Mouse (Mus musculus): ENCODE measurements around the gene Atraid. TPM values are rescaled to one million over a fixed set of nuclear protein-coding genes. Genes with fewer than 3 reads are reported as not detected.
A peak's percentile ranks its signal among the peaks of the same experiment; 100 is the strongest.
"Not testable (repeated sequence)": the region's sequence is repeated elsewhere in the genome, so short reads cannot be mapped to it uniquely, and the experiment has no call there.

The Atraid gene
- polyA plus RNA-seq, 1 experiment from 2014 or later, result 161 TPM

DNA sequence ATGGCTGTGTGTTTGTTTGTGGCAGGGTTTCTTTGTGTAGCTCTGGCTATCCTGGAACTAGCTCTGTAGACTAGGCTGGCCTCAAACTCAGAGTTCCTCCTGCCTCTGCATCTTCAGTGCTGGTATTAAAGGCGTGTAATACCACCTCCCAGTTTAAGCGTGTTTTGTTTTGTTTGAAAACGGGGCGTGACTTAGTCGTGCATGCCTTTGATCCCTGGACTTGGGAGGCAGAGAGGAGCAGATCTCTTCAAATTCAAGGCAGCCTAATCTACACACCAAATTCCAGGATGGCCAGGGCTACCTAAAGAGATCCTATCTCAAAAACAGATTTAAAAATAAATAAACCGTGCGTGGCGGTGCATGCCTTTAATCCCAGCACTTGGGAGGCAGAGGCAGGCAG, 16.6 kb upstream of the Atraid start:
- Histone ChIP-seq H3K27ac (no peak overlapping the region), H3K9ac (no peak overlapping the region), H3K36me3 (replicated peaks) (0 out of 2 replicates have a peak, but pooled peaks cover 3% of the 10 kb centered on the region), H3K9me3 (no peaks in the 10 kb centered on the region), H3K27me3 (replicated peaks) (no peaks in the 10 kb centered on the region), H3K4me2 (no peak overlapping the region), H3K4me1 (no peaks in the 10 kb centered on the region), H3K4me3 (no peak overlapping the region)
- ATAC-seq (replicated peaks), result no peak
- WGBS, result 84% methylated on average over 8 of the region's 8 CpGs

DNA sequence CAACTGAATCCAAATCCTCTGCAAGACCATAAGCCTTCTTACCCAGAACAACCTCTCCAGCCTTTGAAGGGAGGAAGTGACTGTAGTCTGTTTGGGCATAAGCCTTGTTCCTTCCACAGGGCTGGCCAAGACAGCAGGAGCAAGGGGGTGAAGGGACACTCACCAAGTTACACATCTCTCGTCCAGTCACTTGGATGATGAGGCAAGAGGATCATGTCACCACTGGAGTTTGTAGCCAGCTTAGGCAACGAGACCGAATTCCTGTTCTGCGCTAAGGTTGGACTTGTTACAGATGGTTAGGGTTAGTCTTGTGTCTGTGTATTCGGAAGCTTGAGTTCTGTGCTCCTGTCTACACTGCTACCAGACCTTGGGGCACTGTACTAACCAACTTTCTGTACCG, 13.4 kb upstream of the Atraid start:
- Histone ChIP-seq H3K36me3 (replicated peaks) (peaks cover 19% of the 10 kb centered on the region), H3K27ac (no peak overlapping the region), H3K9ac (no peak overlapping the region), H3K27me3 (replicated peaks) (no peaks in the 10 kb centered on the region), H3K4me1 (no peaks in the 10 kb centered on the region), H3K9me3 (no peaks in the 10 kb centered on the region), H3K4me3 (no peak overlapping the region), H3K4me2 (no peak overlapping the region)
- WGBS, result 91% methylated on average over 6 of the region's 6 CpGs
- ATAC-seq (replicated peaks), result no peak

- H3K4me3 ChIP-seq; H3K9ac ChIP-seq; H3K27ac ChIP-seq; H3K27me3 ChIP-seq (replicated peaks); H3K9me3 ChIP-seq; H3K4me2 ChIP-seq; ATAC-seq (replicated peaks); H3K4me1 ChIP-seq: not testable (repeated sequence)
- 91% methylated on average over 11 of the region's 11 CpGs for WGBS
- peaks cover 30% of the 10 kb centered on the region for H3K36me3 ChIP-seq (replicated peaks)
Measured at GRCm38 (mm10) chr5:31036556-31036955, 11.6 kb upstream of the Atraid start.

- Histone ChIP-seq H3K36me3 (replicated peaks) (peaks cover 39% of the 10 kb centered on the region), H3K4me1 (no peaks in the 10 kb centered on the region), H3K4me3 (no peak overlapping the region), H3K27ac (no peak overlapping the region), H3K27me3 (replicated peaks) (no peaks in the 10 kb centered on the region), H3K9me3 (no peaks in the 10 kb centered on the region), H3K4me2 (no peak overlapping the region), H3K9ac (no peak overlapping the region)
- no peak for ATAC-seq (replicated peaks)
- WGBS, result 92% methylated on average over 7 of the region's 7 CpGs
Measured at GRCm38 (mm10) chr5:31038171-31038845, 9.8 kb upstream of the Atraid start.

GRCm38 (mm10) chr5:31046416-31046815, 1.7 kb upstream of the Atraid start:
- Histone ChIP-seq H3K9ac (no peak overlapping the region), H3K9me3 (no peaks in the 10 kb centered on the region), H3K4me1 (peaks cover 18% of the 10 kb centered on the region), H3K4me2 (no peak overlapping the region), H3K27me3 (replicated peaks) (no peaks in the 10 kb centered on the region), H3K27ac (no peak overlapping the region), H3K36me3 (replicated peaks) (peaks cover 11% of the 10 kb centered on the region; the same call in 1 of the 2 replicates), H3K4me3 (no peak overlapping the region)
- ATAC-seq (replicated peaks), result no peak
- 95% methylated on average over 6 of the region's 6 CpGs for WGBS

DNA sequence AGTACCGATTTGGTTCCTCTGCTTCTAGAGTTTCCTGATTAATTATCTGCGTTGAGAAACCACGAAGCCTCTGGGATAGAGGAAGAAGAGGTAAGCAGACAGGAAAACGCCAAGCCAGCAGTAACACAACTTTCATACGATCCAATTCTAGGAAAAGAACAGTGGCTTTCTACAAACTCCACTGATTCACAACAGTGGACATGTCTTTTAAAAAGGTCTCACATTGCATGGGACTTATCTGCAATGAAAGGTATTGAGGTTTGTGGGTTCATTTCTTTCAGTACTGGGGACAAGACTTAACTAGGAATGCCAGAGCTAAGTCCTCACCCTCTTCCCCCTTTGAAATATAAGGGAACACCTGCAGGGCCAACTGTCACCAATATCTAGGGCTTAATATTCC, 1.0 kb upstream of the Atraid start:
- Histone ChIP-seq H3K36me3 (replicated peaks) (peaks cover 6% of the 10 kb centered on the region; the same call in 1 of the 2 replicates), H3K4me3 (peak overlapping the region; percentile 80), H3K4me1 (peaks cover 18% of the 10 kb centered on the region), H3K27ac (no peak overlapping the region), H3K27me3 (replicated peaks) (no peaks in the 10 kb centered on the region), H3K9me3 (no peaks in the 10 kb centered on the region), H3K9ac (peak overlapping the region; percentile 91; the same call in 1 of the 2 replicates), H3K4me2 (peak overlapping the region; percentile 74)
- ATAC-seq (replicated peaks), result no peak
- WGBS, result 85% methylated on average over 5 of the region's 5 CpGs

- H3K4me3 ChIP-seq, result peak within 1 kb of the TSS; percentile 80
- peak within 1 kb of the TSS; percentile 98 for H3K27ac ChIP-seq
- peak within 1 kb of the TSS; percentile 74 for H3K4me2 ChIP-seq
- no peaks in the 10 kb centered on the region for H3K9me3 ChIP-seq
- no peaks in the 10 kb centered on the region; the same call in 1 of the 2 replicates for H3K36me3 ChIP-seq (replicated peaks)
- ATAC-seq (replicated peaks), result peak; percentile 57
- H3K9ac ChIP-seq, result peak within 1 kb of the TSS; percentile 91
- no peaks in the 10 kb centered on the region for H3K27me3 ChIP-seq (replicated peaks)
- peaks cover 21% of the 10 kb centered on the region for H3K4me1 ChIP-seq
- WGBS, result under 1% methylated on average over 23 of the region's 23 CpGs
Measured at GRCm38 (mm10) chr5:31048763-31049641, 890 bp downstream of the Atraid start, which contains the start of gene Slc5a6. TSS of gene Slc5a6 (minus strand) at chr5:31048924.

DNA sequence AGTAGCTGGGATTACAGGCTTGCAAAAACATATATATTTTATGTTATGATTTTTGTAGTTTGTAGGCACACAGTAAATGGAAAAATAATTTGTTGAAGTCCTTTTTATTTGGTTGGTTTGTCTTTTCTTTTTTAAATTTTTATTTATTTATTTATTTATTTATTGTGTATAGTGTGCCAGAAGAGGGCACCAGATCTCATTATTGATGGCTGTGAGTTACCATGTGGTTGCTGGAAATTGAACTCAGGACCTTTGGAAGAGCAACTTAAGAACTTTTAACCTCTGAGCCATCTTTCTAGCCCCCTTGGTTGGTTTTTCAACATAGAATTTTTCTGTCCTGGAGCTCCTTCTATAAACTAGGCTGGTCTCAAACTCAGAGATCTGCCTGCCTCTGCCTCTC, 2.3 kb downstream of the Atraid start:
- H3K9me3 ChIP-seq, result no peaks in the 10 kb centered on the region
- H3K4me3 ChIP-seq, result no peak overlapping the region
- ATAC-seq (replicated peaks), result no peak
- no peak overlapping the region for H3K4me2 ChIP-seq
- no peak overlapping the region for H3K27ac ChIP-seq
- no peaks in the 10 kb centered on the region for H3K36me3 ChIP-seq (replicated peaks)
- peaks cover 32% of the 10 kb centered on the region for H3K4me1 ChIP-seq
- H3K9ac ChIP-seq, result no peak overlapping the region
- H3K27me3 ChIP-seq (replicated peaks), result no peaks in the 10 kb centered on the region

- Histone ChIP-seq H3K27ac (peak overlapping the region; percentile 78; the same call in 1 of the 2 replicates), H3K9ac (peak overlapping the region; percentile 70)
- 52% methylated on average over 4 of the region's 4 CpGs for WGBS
Measured at GRCm38 (mm10) chr5:31053728-31054127, 5.6 kb downstream of the Atraid start.

DNA sequence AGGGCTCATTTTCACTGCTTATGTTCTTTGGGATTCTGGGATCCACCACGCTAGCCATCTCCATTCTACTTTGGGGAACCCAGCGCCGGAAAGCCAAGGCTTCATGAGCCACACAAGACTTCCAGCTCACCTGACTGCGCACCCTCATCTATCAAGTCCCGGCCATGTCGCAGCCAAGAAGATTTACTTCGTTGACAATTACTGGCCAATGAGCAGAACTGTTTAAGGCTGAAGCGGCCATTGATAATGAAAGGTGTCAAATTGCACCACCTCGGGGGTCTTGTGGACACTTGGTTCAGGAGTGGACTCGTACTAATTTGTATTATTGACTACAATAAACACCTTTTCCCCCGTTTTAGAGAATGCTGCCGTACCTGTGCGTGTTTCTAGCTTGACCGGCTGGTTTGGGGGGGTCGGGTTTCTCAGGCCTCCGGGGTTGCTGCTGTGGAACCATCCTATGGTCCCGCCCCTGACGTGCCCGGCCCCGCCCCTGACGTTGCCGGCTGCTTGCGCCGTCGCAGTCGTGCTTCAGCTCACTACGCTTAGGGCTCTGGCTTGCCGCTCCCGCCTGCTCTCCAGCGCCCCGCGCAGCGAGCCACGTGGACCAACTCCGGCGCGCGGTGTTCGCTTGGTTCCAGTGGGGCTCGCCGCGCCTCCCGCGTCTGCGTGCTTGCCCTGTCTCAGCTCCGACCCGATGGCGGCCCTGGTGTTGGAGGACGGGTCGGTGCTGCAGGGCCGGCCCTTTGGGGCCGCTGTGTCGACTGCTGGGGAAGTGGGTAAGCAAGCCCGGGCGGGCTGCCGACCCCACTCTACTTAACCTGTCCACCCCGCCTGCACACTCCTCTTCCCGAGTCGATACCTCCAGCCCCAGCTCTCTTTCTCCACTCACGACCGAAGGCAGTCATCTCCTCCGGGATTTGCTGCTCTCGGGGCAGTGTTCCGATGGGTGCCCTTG, 6.4 kb downstream of the Atraid start, which contains the start of gene Cad:
TSS of gene Cad (plus strand) at position 520 of the 955 bp plus-strand sequence.
- H3K4me2 ChIP-seq, result peak within 1 kb of the TSS; percentile 97
- under 1% methylated on average over 64 of the region's 64 CpGs for WGBS

More at GRCm38 (mm10) chr5:31053728-31054127, 5.6 kb downstream of the Atraid start:
- Histone ChIP-seq H3K4me3 (peak overlapping the region; percentile 76), H3K4me2 (peak overlapping the region; percentile 97), H3K4me1 (peaks cover 31% of the 10 kb centered on the region)
- not testable (repeated sequence) for H3K9me3 ChIP-seq; ATAC-seq (replicated peaks); H3K27me3 ChIP-seq (replicated peaks); H3K36me3 ChIP-seq (replicated peaks)

GRCm38 (mm10) chr5:31055216-31056140, 7.4 kb downstream of the Atraid start:
- WGBS, result 20% methylated on average over 19 of the region's 19 CpGs
- H3K9ac ChIP-seq, result peak overlapping the region; percentile 70
- H3K27ac ChIP-seq, result no peak overlapping the region
- peak overlapping the region; percentile 76 for H3K4me3 ChIP-seq
- H3K9me3 ChIP-seq, result no peaks in the 10 kb centered on the region
- H3K4me2 ChIP-seq, result peak overlapping the region; percentile 97
- H3K4me1 ChIP-seq, result peaks cover 20% of the 10 kb centered on the region
- ATAC-seq (replicated peaks), result no peak; the same call in none of the 2 replicates
- H3K27me3 ChIP-seq (replicated peaks), result no peaks in the 10 kb centered on the region
- peaks cover 12% of the 10 kb centered on the region; the same call in 1 of the 2 replicates for H3K36me3 ChIP-seq (replicated peaks)

More for the DNA sequence above, 6.4 kb downstream of the Atraid start, which contains the start of gene Cad:
- peak within 1 kb of the TSS; percentile 70 for H3K9ac ChIP-seq
- H3K4me3 ChIP-seq, result peak within 1 kb of the TSS; percentile 76
- H3K27ac ChIP-seq, result peak within 1 kb of the TSS; percentile 78
- peak; percentile 98 for ATAC-seq (replicated peaks)
- peaks cover 25% of the 10 kb centered on the region for H3K4me1 ChIP-seq
- H3K27me3 ChIP-seq (replicated peaks), result no peaks in the 10 kb centered on the region
- 0 out of 2 replicates have a peak, but pooled peaks cover 8% of the 10 kb centered on the region for H3K36me3 ChIP-seq (replicated peaks)
- H3K9me3 ChIP-seq, result no peaks in the 10 kb centered on the region
